Mouse (Mus musculus) heart, postnatal 4 days (tissue): ENCODE results near the gene Capn13. TPM values are rescaled to one million over a fixed set of nuclear protein-coding genes. Genes with fewer than 3 reads are reported as not detected.
"Not testable (repeated sequence)": the region's sequence is repeated elsewhere in the genome, so short reads cannot be mapped to it uniquely, and the experiment has no call there.

Experiments used
- DNase-seq: peaks from one replicate; pipeline ENCODE4 v3.0.0; 2021
- total RNA-seq, 2 experiments: library from RNA; stranded (reverse); gene quantifications; 2 replicates each; pipeline ENCODE4 v1.2.3; 2021

Capn13 gene
- total RNA-seq, 2 experiments from 2014 or later = not detected

GRCm38 (mm10) chr17:73271797-73272600, 128.7 kb downstream of the Capn13 start:
- no peak for DNase-seq

GRCm38 (mm10) chr17:73270871-73271796, 129.5 kb downstream of the Capn13 start:
- DNase-seq = no peak

- DNase-seq = peak; percentile 31
Measured at GRCm38 (mm10) chr17:73263077-73263501, 137.6 kb downstream of the Capn13 start.

GRCm38 (mm10) chr17:73262558-73262957, 138.1 kb downstream of the Capn13 start:
- no peak for DNase-seq

GRCm38 (mm10) chr17:73259258-73259657, 141.4 kb downstream of the Capn13 start:
- DNase-seq = not testable (repeated sequence)

GRCm38 (mm10) chr17:73258620-73259019, 142.0 kb downstream of the Capn13 start:
- DNase-seq = peak; percentile 11
